Mouse (Mus musculus): ENCODE results near the gene Ttc25. TPM values are rescaled to one million over a fixed set of nuclear protein-coding genes. Genes with fewer than 3 reads are reported as not detected.

Gene Ttc25
- not detected for polyA plus RNA-seq (2014; fragmentation: Illumina TruSeq; extraction: RNeasy Lipid Tissue Mini Kit (QIAGEN cat#74804); ENCODE audit: low read depth, low replicate concordance)

DNA sequence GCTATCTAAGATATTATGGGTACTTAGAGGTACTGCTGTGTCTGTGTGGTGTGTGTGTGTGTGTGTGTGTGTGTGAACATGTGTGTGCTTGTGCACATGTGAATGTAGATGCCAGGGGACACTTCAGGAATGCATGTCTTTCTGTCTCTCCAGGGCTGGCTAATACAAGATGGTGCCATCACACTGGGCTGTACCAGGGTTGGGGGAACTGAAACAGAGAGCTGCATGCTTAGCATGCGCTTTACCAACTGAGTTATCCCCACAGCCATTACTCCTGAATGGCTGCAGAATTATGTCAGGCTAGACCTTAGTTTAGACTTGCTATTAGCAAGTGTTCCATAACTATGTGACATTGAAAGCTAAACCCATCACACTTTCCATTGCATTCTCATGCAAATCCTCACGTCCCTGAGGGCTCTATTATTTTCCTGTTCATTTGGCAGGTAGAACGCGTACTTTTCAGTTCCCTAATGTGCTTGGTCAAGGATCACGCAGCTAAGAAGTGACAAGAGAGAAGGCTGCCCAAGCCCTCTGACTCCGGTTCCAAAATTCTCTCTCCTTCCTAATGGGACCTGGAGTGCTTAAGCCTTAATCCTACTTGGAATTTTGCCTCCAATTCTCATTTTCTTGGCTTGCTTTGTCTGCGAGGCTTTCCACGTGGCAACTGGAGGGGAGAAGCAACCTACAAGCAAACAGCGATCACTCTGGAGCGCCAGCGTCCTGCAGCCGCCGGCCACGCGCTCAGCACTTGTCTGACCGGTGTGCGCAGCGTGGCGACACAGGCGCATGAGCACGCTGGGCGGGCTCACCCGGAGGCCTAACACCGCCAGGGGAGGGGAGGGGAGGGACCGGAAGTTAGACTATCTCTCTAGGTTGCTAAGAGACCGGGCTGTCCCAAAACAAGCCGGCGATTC, at the start of gene Ttc25:
TSS of gene Ttc25 (plus strand) at position 776 of the 914 bp plus-strand sequence.

DNA sequence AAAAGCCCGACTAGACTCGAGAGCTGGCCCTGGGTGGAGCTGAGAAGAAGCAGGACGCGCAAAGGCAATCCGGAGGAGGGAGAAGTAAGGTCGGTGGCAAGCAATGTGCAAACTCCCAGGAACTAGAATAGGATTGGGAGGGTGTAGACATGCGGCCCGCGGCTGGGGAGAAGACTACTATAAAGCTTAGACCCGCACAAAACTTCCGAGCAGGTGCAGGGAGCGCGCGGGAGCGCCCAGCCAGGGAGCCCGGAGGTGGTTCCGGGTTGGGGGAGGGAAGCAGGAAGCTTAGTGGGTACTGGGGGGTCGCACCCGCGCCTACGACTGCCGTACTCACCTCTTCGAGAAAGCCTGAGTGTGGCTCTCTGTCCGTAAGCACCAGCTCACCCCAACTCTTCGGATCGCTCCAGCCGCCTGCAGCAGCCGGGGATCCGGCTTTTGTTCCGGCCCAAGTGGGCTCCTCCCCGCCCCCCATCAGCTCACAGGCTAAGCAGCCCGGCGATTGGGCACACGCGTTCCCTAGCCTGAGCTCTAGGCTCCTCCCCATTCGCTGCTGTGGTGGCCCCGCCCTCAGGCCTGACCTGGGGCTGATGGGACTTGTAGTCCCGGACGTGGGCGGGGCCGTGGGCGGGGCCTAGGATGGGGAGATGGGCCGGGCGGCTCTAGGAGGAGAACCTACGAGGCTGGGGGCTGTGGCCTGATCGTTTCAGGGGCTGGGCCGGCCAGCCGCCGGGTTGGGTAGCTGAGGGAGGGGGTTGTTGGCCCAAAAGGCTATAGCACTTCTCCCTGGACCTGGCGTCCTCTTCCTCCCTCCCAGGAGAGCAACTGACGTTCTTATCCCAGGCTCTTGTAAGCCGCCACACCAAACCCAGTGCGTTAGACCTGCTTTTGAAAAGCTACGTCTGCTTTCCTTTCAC, 17.7 kb upstream of the Ttc25 start, which contains the start of gene Acly:
TSS of gene Acly (minus strand) at position 543 of the 917 bp plus-strand sequence.

DNA sequence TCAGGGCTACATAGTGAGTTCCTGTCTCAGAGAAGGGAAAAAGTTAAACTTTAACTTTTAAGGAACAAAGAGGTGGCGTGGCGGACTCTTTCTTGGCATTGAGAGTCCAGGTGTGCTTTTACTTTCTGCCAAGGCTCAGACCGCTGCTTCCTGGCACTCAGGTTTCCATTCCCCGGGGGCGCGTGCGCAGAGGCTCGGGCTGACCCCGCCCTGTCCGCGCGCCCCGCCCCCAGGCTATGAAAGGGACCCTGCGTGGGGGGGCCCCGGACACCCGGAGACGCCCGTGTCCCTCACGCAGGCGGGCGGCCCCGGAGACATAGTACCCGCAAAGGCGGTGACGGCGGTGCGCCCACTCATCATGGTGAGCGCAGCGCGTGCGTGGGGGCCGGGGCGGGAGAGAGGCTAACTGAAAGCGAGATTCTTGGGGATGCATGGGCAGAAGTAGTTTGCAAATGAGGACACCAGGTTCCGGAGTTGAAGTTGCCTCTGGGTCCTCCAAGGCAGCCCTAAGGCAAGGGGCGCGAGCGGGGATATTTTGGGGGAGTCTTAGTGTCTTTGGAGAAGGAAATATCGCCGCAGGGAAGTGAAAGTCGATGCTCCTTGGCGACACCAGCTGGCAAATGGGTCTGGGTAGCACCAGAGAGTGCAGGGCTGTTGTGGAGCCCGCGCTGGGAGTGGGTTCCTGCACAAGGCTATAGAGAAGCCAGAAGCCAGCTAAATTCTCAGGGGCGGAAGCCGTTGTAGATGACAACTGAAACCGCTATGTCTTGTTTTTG, 29.5 kb downstream of the Ttc25 start, which contains the start of gene Cnp:
TSS of gene Cnp (plus strand) at position 197 of the 776 bp plus-strand sequence.

DNA sequence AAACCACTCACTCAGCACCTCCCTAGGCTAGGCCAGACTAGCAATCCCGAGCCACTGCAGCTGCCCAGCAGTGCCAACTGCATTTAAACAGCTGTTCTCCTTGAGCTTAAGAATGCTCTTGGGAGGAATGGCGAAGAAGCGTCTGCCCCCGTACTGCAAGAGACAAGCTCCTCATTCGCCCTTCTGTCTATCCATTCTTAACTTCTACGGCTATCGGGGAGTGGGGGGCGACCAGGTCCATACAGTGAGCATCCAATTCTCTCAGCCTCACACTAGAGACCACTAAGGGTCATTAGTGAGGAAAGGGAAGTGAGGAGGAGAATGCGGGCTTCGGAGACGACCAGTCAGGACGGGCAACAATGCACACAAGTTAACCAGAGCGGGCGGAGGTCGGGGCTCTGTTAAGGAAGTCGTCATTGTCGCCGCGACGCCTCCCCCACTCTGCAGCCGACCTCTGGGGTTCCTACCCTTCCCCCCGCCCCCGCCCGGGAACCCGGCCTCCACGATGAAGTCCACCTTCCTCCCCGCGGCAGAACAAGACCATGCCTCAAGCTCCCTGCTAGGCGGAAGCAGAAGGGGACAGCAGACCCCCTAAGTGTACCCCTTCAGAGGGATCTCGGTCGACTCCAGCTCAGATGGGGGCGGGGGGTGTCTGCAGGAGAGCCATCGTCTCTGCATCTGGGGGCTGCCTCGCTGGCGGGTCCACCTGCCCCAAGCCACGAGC, 73.5 kb downstream of the Ttc25 start, which contains the start of gene Nkiras2:
TSS of gene Nkiras2 (plus strand) at position 484 of the 724 bp plus-strand sequence.

GRCm38 (mm10) chr11:100619982-100620381, 74.6 kb downstream of the Ttc25 start, which contains the start of gene Dnajc7:
TSS of gene Dnajc7 (minus strand) at chr11:100620168.

Other genes with a start within 250 kb of the Ttc25 start
- 1,293 TPM for gene Eif1, start 225.7 kb upstream of the Ttc25 start, polyA plus RNA-seq (2014; fragmentation: Illumina TruSeq; extraction: RNeasy Lipid Tissue Mini Kit (QIAGEN cat#74804); ENCODE audit: low read depth, low replicate concordance)
- not detected for gene Gast, start 211.2 kb upstream of the Ttc25 start, polyA plus RNA-seq (2014; fragmentation: Illumina TruSeq; extraction: RNeasy Lipid Tissue Mini Kit (QIAGEN cat#74804); ENCODE audit: low read depth, low replicate concordance)
- 0.45 TPM for gene Hap1, start 189.5 kb upstream of the Ttc25 start, polyA plus RNA-seq (2014; fragmentation: Illumina TruSeq; extraction: RNeasy Lipid Tissue Mini Kit (QIAGEN cat#74804); ENCODE audit: low read depth, low replicate concordance)
- gene Jup, start 147.8 kb upstream of the Ttc25 start, polyA plus RNA-seq (2014; fragmentation: Illumina TruSeq; extraction: RNeasy Lipid Tissue Mini Kit (QIAGEN cat#74804); ENCODE audit: low read depth, low replicate concordance) = 1.7 TPM
- not detected for gene P3h4, start 130.8 kb upstream of the Ttc25 start, polyA plus RNA-seq (2014; fragmentation: Illumina TruSeq; extraction: RNeasy Lipid Tissue Mini Kit (QIAGEN cat#74804); ENCODE audit: low read depth, low replicate concordance)
- not detected for gene Fkbp10, start 129.9 kb upstream of the Ttc25 start, polyA plus RNA-seq (2014; fragmentation: Illumina TruSeq; extraction: RNeasy Lipid Tissue Mini Kit (QIAGEN cat#74804); ENCODE audit: low read depth, low replicate concordance)
- gene Nt5c3b, start 103.8 kb upstream of the Ttc25 start, polyA plus RNA-seq (2014; fragmentation: Illumina TruSeq; extraction: RNeasy Lipid Tissue Mini Kit (QIAGEN cat#74804); ENCODE audit: low read depth, low replicate concordance) = 1.7 TPM
- gene Klhl10, start 103.7 kb upstream of the Ttc25 start, polyA plus RNA-seq (2014; fragmentation: Illumina TruSeq; extraction: RNeasy Lipid Tissue Mini Kit (QIAGEN cat#74804); ENCODE audit: low read depth, low replicate concordance) = not detected
- gene Klhl11, start 72.9 kb upstream of the Ttc25 start, polyA plus RNA-seq (2014; fragmentation: Illumina TruSeq; extraction: RNeasy Lipid Tissue Mini Kit (QIAGEN cat#74804); ENCODE audit: low read depth, low replicate concordance) = 1.7 TPM
- 70.6 TPM for gene Acly, start 17.6 kb upstream of the Ttc25 start, polyA plus RNA-seq (2014; fragmentation: Illumina TruSeq; extraction: RNeasy Lipid Tissue Mini Kit (QIAGEN cat#74804); ENCODE audit: low read depth, low replicate concordance)
- gene Cnp, start 29.3 kb downstream of the Ttc25 start, polyA plus RNA-seq (2014; fragmentation: Illumina TruSeq; extraction: RNeasy Lipid Tissue Mini Kit (QIAGEN cat#74804); ENCODE audit: low read depth, low replicate concordance) = 3.5 TPM
- gene Nkiras2, start 73.6 kb downstream of the Ttc25 start, polyA plus RNA-seq (2014; fragmentation: Illumina TruSeq; extraction: RNeasy Lipid Tissue Mini Kit (QIAGEN cat#74804); ENCODE audit: low read depth, low replicate concordance) = 2.1 TPM
- 75.5 TPM for gene Dnajc7, start 74.6 kb downstream of the Ttc25 start, polyA plus RNA-seq (2014; fragmentation: Illumina TruSeq; extraction: RNeasy Lipid Tissue Mini Kit (QIAGEN cat#74804); ENCODE audit: low read depth, low replicate concordance)
- not detected for gene Zfp385c, start 146.8 kb downstream of the Ttc25 start, polyA plus RNA-seq (2014; fragmentation: Illumina TruSeq; extraction: RNeasy Lipid Tissue Mini Kit (QIAGEN cat#74804); ENCODE audit: low read depth, low replicate concordance)
- 4.0 TPM for gene Dhx58, start 158.7 kb downstream of the Ttc25 start, polyA plus RNA-seq (2014; fragmentation: Illumina TruSeq; extraction: RNeasy Lipid Tissue Mini Kit (QIAGEN cat#74804); ENCODE audit: low read depth, low replicate concordance)
- gene Kat2a, start 166.9 kb downstream of the Ttc25 start, polyA plus RNA-seq (2014; fragmentation: Illumina TruSeq; extraction: RNeasy Lipid Tissue Mini Kit (QIAGEN cat#74804); ENCODE audit: low read depth, low replicate concordance) = 1.1 TPM
- not detected for gene Hspb9, start 168.2 kb downstream of the Ttc25 start, polyA plus RNA-seq (2014; fragmentation: Illumina TruSeq; extraction: RNeasy Lipid Tissue Mini Kit (QIAGEN cat#74804); ENCODE audit: low read depth, low replicate concordance)
- gene Rab5c, start 192.6 kb downstream of the Ttc25 start, polyA plus RNA-seq (2014; fragmentation: Illumina TruSeq; extraction: RNeasy Lipid Tissue Mini Kit (QIAGEN cat#74804); ENCODE audit: low read depth, low replicate concordance) = 26.6 TPM
- not detected for gene Kcnh4, start 214.3 kb downstream of the Ttc25 start, polyA plus RNA-seq (2014; fragmentation: Illumina TruSeq; extraction: RNeasy Lipid Tissue Mini Kit (QIAGEN cat#74804); ENCODE audit: low read depth, low replicate concordance)
- gene Hcrt, start 217.3 kb downstream of the Ttc25 start, polyA plus RNA-seq (2014; fragmentation: Illumina TruSeq; extraction: RNeasy Lipid Tissue Mini Kit (QIAGEN cat#74804); ENCODE audit: low read depth, low replicate concordance) = not detected
- gene Ghdc, start 225.3 kb downstream of the Ttc25 start, polyA plus RNA-seq (2014; fragmentation: Illumina TruSeq; extraction: RNeasy Lipid Tissue Mini Kit (QIAGEN cat#74804); ENCODE audit: low read depth, low replicate concordance) = 2.0 TPM